Mouse (Mus musculus) lung, embryonic 14.5 days (tissue): ENCODE data around the gene Eif2b5. TPM values are rescaled to one million over a fixed set of nuclear protein-coding genes. Genes with fewer than 3 reads are reported as not detected.

Experiments
- ATAC-seq: fragments of 200-750 bp; cut with Nextera tagmentation; 2 replicates; pipeline ENCODE4 v1.8.0; 2017; ENCODE audit warnings: mild to moderate bottlenecking, moderate TSS enrichment, moderate library complexity; ENCODE audit not compliant: insufficient read depth
- DNase-seq: peaks from one replicate; pipeline ENCODE4 v3.0.0-alpha.2; 2015
- H3K27ac ChIP-seq: fragments of 300-500 bp; sonication (generic); 2 replicates; pipeline ENCODE4 v1.5.1; 2014; ENCODE audit warnings: low read depth, mild to moderate bottlenecking, moderate library complexity
- H3K27me3 ChIP-seq: fragments of 300-500 bp; sonication (generic); 2 replicates; pipeline ENCODE4 v1.6.1; 2014; ENCODE audit warnings: low read length, control low read depth; ENCODE audit not compliant: insufficient read depth
- H3K36me3 ChIP-seq: fragments of 300-500 bp; sonication (generic); 2 replicates; pipeline ENCODE4 v1.6.1; 2014; ENCODE audit warnings: control low read depth; ENCODE audit not compliant: insufficient read depth
- H3K4me1 ChIP-seq: fragments of 300-500 bp; sonication (generic); 2 replicates; pipeline ENCODE4 v1.6.1; 2014; ENCODE audit warnings: antibody characterized with exemption, control low read depth; ENCODE audit not compliant: insufficient read depth
- H3K4me2 ChIP-seq: fragments of 300-500 bp; sonication (generic); 2 replicates; pipeline ENCODE4 v1.6.1; 2014; ENCODE audit warnings: mild to moderate bottlenecking
- H3K4me3 ChIP-seq: fragments of 300-500 bp; sonication (generic); 2 replicates; pipeline ENCODE4 v1.5.1; 2014; ENCODE audit warnings: low read depth, low read length
- H3K9ac ChIP-seq: fragments of 300-500 bp; sonication (generic); 2 replicates; pipeline ENCODE4 v1.6.1; 2014
- H3K9me3 ChIP-seq: fragments of 300-500 bp; sonication (generic); 2 replicates; pipeline ENCODE4 v1.6.1; 2016; ENCODE audit warnings: low read depth, low read length, control low read depth
- CTCF ChIP-seq: IDR thresholded peaks from 2 replicates; pipeline ENCODE4 v1.5.1; 2016; ENCODE audit warnings: antibody characterized with exemption, low read depth
- WGBS: fragments of 180-500 bp; shearing (Covaris S2); extraction: QIAGEN DNeasy Blood & Tissue Kit; methylation state at CpG from one replicate; pipeline ENCODE4 v1.1.7; 2014; 5-methylcytosine and 5-hydroxymethylcytosine counted together
- polyA plus RNA-seq: library from polyadenylated mRNA; unstranded; fragments of >200 nt; fragmentation: Nextera tagmentation; extraction: Ambion mirVana; gene quantifications from 2 replicates; pipeline ENCODE4 v1.2.1, GENCODE M21; 2014

Gene Eif2b5
- polyA plus RNA-seq, 1 experiment from 2014 or later, result 112 TPM

- no peak for TF ChIP-seq CTCF
- DNase-seq (no peak), ATAC-seq (no peak)
- Histone ChIP-seq H3K4me3 (peak overlapping the region; percentile 93; the same call in 1 of the 2 replicates), H3K27ac (no peak overlapping the region), H3K4me1 (0 out of 2 replicates have a peak, but pooled peaks cover 7% of the 10 kb centered on the region), H3K9me3 (no peaks in the 10 kb centered on the region), H3K9ac (peak overlapping the region; percentile 91; the same call in 1 of the 2 replicates), H3K36me3 (peaks cover 64% of the 10 kb centered on the region), H3K27me3 (no peaks in the 10 kb centered on the region), H3K4me2 (peak overlapping the region; percentile 84)
- WGBS, result 38% methylated on average over 6 of the region's 6 CpGs
Measured at GRCm38 (mm10) chr16:20537601-20538320, 39.1 kb downstream of the Eif2b5 start.

- no peak overlapping the region for H3K27ac ChIP-seq
- no peaks in the 10 kb centered on the region for H3K9me3 ChIP-seq
- H3K4me3 ChIP-seq, result no peak overlapping the region
- 73% methylated on average over 3 of the region's 3 CpGs for WGBS
- ATAC-seq (no peak), DNase-seq (no peak)
- H3K9ac ChIP-seq, result no peak overlapping the region
- H3K4me1 ChIP-seq, result 0 out of 2 replicates have a peak, but pooled peaks cover 7% of the 10 kb centered on the region
- H3K36me3 ChIP-seq, result peaks cover 67% of the 10 kb centered on the region
- H3K4me2 ChIP-seq, result no peak overlapping the region
- no peak for TF ChIP-seq CTCF
- no peaks in the 10 kb centered on the region for H3K27me3 ChIP-seq
Measured at GRCm38 (mm10) chr16:20539649-20540048, 41.0 kb downstream of the Eif2b5 start.

GRCm38 (mm10) chr16:20540438-20540837 is 41.8 kb downstream of the Eif2b5 start:
- 84% methylated on average over 4 of the region's 4 CpGs for WGBS
- no peak overlapping the region for H3K9ac ChIP-seq
- H3K27me3 ChIP-seq, result no peaks in the 10 kb centered on the region
- no peak overlapping the region for H3K27ac ChIP-seq
- TF ChIP-seq CTCF, result no peak
- peaks cover 74% of the 10 kb centered on the region for H3K36me3 ChIP-seq
- ATAC-seq (no peak), DNase-seq (no peak)
- H3K4me2 ChIP-seq, result no peak overlapping the region
- H3K9me3 ChIP-seq, result no peaks in the 10 kb centered on the region
- no peak overlapping the region for H3K4me3 ChIP-seq
- 0 out of 2 replicates have a peak, but pooled peaks cover 7% of the 10 kb centered on the region for H3K4me1 ChIP-seq

GRCm38 (mm10) chr16:20545696-20546095 is 47.1 kb downstream of the Eif2b5 start:
- H3K36me3 ChIP-seq, result peaks cover 58% of the 10 kb centered on the region

GRCm38 (mm10) chr16:20547423-20547822 is 48.8 kb downstream of the Eif2b5 start:
- peak overlapping the region; percentile 79 for H3K4me2 ChIP-seq
- H3K27ac ChIP-seq, result peak overlapping the region; percentile 46; the same call in 1 of the 2 replicates
- TF ChIP-seq CTCF, result no peak
- no peak for DNase-seq
- no peaks in the 10 kb centered on the region for H3K27me3 ChIP-seq
- peak overlapping the region; percentile 82 for H3K4me3 ChIP-seq
- H3K9me3 ChIP-seq, result no peaks in the 10 kb centered on the region
- peaks cover 58% of the 10 kb centered on the region for H3K36me3 ChIP-seq
- H3K9ac ChIP-seq, result peak overlapping the region; percentile 62; the same call in 1 of the 2 replicates
- 50% methylated on average over 5 of the region's 5 CpGs for WGBS
- no peak for ATAC-seq
- H3K4me1 ChIP-seq, result peaks cover 3% of the 10 kb centered on the region; the same call in 1 of the 2 replicates

More at GRCm38 (mm10) chr16:20545696-20546095, 47.1 kb downstream of the Eif2b5 start:
- no peak for DNase-seq
- Histone ChIP-seq H3K9ac (no peak overlapping the region), H3K4me1 (peaks cover 3% of the 10 kb centered on the region; the same call in 1 of the 2 replicates), H3K4me3 (no peak overlapping the region), H3K27ac (no peak overlapping the region), H3K27me3 (no peaks in the 10 kb centered on the region), H3K9me3 (no peaks in the 10 kb centered on the region), H3K4me2 (no peak overlapping the region)
- ATAC-seq, result no peak
- WGBS, result 87% methylated on average over 10 of the region's 10 CpGs
- TF ChIP-seq CTCF, result no peak

- H3K4me2 ChIP-seq, result peak within 1 kb of the TSS; percentile 89
- TF ChIP-seq CTCF, result no peak
- H3K9me3 ChIP-seq, result no peaks in the 10 kb centered on the region
- H3K36me3 ChIP-seq, result peaks cover 59% of the 10 kb centered on the region
- no peaks in the 10 kb centered on the region for H3K27me3 ChIP-seq
- DNase-seq, result peak; percentile 100
- ATAC-seq, result peak; percentile 99
- H3K4me3 ChIP-seq, result peak within 1 kb of the TSS; percentile 82
- WGBS, result under 1% methylated on average over 56 of the region's 56 CpGs
- peak within 1 kb of the TSS; percentile 84 for H3K9ac ChIP-seq
- H3K4me1 ChIP-seq, result peaks cover 3% of the 10 kb centered on the region; the same call in 1 of the 2 replicates
- peak within 1 kb of the TSS; percentile 46; the same call in 1 of the 2 replicates for H3K27ac ChIP-seq
Measured at GRCm38 (mm10) chr16:20548096-20548948, 49.7 kb downstream of the Eif2b5 start, which contains the start of gene Abcf3. Gene Abcf3, plus strand, starts transcription at chr16:20548577.
